Mouse (Mus musculus): Measurements from ENCODE around the gene Ifitm7. TPM values are rescaled to one million over a fixed set of nuclear protein-coding genes. Genes with fewer than 3 reads are reported as not detected.
A peak's percentile ranks its signal among the peaks of the same experiment; 100 is the strongest.
"Not testable (repeated sequence)": the region's sequence is repeated elsewhere in the genome, so short reads cannot be mapped to it uniquely, and the experiment has no call there.

Ifitm7 gene
- total RNA-seq, 2 experiments from 2014 or later = 1.4 to 1.7 TPM

DNA sequence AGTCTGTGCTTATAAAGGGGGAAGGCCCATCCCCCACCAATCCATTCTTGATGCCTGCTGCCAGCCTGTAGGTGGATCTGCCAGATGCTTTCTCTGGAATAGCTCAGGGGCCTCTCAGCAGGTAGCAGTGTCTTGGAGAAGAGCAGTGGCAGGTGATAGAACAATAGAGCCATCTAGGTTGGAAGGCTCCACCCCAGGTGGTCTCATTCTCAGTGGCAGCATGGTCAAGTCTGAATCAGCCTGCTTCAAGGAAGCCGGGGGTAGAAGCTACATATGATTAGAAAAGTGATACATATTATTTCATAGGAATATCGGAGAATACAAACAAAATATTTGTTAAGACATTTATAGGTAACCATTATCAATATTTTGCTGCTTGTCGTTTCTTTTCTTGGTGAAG lies 5.0 kb downstream of the Ifitm7 start:
- not testable (repeated sequence) for DNase-seq (ENCODE audit: low spot score in 2 of 2)

DNA sequence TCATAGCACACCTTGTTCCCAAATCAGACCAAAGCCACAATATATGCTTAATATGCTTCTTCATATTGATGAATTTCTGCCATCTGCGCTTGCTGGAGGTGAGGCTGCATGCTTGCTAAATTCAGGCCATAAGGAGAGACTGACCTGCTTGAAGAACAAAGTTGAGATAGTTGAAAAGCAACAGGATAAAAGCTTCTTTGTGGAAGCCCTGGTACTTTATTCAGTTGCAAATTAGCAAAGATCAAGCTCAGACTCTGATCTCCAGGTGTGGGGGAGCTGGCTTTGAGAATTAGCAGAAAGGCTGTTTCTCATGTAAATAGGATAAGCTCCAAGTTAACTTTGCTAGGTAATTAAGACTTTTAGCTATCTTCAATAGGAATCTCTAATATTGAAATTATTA lies 9.7 kb downstream of the Ifitm7 start:
- not testable (repeated sequence) for DNase-seq (ENCODE audit: low spot score in 2 of 2)

DNA sequence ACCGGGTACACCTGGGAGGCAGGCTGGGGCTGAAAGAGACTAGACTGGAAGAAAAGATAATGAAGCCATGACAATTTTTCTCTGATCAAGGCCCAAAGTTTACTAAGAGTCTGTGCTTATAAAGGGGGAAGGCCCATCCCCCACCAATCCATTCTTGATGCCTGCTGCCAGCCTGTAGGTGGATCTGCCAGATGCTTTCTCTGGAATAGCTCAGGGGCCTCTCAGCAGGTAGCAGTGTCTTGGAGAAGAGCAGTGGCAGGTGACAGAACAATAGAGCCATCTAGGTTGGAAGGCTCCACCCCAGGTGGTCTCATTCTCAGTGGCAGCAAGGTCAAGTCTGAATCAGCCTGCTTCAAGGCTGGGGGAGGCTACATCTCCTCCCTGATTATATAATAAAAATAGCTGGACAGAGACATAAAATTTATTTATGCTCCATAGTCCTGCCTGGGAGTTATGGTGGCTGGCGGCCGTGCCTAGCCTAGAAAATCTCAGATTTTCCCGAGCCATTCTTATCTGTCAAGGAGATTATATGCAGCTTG lies 10.3 kb downstream of the Ifitm7 start:
- DNase-seq (ENCODE audit: low spot score in 2 of 2) = not testable (repeated sequence)

DNA sequence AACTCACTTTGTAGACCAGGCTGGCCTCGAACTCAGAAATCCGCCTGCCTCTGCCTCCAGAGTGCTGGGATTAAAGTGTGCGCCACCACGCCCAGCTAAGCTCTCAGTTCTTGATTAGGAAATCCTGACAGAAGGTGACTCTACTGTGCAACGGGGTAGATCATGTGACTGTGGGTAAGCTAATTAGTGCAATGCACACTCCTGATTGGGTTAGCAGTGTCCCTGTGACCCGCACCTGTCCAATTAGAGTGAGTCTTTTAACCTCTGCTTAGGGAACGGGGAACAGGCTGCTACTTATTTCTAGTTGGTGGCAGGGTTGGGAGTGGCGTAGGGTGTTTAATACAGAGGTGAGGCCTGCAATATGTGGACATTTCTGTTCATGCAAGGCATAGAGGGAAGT lies 14.6 kb downstream of the Ifitm7 start:
- DNase-seq (ENCODE audit: low spot score in 2 of 2) = no peak

DNA sequence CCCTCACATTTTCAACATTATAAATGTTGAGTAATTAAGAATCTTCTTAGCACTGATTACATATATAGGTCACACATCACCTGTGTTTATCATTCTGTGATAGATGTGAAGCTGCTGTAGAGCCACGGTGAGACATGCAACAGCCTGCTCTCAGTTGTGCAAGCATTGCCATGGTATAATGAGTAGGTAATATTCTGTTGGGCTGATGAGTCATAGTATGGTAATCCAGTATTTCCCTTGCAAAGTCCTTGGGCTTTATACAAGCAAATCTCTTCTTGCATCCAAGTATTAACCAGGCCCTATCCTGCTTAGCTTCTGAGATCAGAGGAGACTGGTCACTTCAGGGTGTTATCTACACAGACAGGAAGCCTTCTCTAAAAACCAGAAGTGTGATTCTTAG lies 17.6 kb downstream of the Ifitm7 start:
- no peak for DNase-seq (ENCODE audit: low spot score in 2 of 2)

DNA sequence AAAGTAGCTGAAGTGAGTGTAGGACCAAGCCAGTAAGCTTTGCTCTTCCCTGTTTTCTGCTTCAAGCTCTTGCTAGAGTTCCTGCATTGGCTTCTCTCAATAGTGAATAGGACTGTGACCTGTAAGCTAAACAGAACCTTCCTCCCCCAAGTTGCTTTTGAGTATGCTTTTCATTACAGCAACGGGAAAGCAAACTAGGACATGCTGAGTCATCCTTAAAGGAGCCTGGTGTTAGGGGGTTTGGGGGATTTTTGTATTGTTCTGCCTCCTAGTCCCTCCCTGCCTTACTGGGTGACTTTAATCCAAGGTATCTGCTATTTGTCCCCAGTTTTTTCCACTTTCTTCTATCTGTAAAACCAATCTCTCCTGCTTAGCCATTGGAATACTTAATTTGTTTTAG lies 24.6 kb downstream of the Ifitm7 start:
- no peak for DNase-seq (ENCODE audit: low spot score in 2 of 2)

DNA sequence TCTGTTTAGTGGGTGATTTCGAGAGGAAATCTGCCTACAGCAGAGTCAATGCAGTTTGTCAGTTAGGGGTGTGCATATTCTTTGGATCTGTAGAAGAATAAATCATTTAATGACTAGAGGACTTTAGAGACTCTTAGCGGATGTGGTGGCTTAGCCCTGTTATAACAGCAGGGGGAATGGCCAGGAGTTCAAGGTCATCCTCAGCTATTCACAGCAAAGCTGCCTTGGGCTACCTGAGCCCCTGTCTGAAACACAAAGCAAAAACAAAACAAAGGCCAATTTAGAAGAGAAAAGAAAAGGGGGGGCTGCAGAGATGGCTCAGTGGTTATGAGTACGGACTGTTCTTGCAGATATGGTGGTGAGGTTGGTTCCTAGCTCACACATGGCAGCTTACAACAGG lies 35.4 kb downstream of the Ifitm7 start:
- DNase-seq (ENCODE audit: low spot score in 2 of 2) = no peak

DNA sequence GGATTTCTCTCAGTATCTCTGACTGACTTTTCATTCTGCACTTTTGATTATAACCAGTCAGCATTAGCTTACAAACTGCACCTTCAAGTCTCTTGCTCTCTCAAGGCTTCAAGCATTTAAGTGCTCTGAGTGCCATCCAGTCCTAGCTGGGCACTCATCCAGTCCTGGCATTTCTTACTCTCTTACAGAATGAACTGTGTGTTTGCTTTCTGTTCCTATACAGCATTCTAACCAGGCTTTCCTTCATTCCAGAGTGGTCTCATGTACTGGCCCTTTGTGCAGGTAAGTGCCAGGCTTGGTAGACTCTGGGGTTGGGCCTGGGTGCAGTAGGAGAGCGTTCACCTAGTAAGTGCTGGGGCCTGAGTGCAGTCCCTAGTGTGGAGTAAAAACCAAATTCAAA lies 40.4 kb downstream of the Ifitm7 start:
- DNase-seq (ENCODE audit: low spot score in 2 of 2) = no peak

DNA sequence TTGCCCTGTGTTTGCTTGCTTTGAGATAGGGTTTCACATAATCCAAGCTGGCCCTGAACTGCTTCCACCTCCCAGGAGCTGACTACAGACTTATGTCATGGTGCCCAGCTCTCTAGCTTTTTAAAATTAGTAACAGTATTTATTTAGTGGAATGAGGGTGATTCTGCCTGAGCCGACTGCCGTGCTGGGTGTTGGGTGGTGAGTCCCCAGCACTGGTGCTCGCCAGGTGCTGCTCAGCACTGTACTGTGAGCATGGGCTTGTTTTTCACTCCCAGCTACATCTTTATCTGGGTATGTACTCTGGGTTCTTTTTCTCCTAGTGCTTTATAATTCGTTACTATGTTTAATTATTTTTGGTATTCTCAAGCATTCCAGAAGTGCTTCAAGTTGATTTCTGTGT lies 41.5 kb downstream of the Ifitm7 start:
- no peak for DNase-seq (ENCODE audit: low spot score in 2 of 2)

DNA sequence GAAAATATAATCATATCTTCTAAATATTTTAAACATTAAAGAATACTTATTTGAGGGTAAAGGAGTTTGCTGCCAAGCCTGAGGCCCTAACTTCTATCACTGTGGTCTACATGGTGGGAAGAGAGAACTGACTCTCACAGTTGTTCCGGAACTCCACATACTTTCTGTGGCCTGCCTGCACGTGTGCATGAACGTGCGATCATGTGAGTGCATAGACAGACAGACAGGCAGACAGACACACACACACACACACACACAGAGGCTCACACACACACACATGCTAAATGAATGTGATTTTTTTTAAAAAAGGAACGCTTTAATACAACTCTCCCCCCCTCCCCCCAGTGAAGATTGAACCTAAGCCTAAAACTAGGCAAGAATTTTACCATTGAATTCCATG lies 41.9 kb downstream of the Ifitm7 start:
- no peak for DNase-seq (ENCODE audit: low spot score in 2 of 2)

DNA sequence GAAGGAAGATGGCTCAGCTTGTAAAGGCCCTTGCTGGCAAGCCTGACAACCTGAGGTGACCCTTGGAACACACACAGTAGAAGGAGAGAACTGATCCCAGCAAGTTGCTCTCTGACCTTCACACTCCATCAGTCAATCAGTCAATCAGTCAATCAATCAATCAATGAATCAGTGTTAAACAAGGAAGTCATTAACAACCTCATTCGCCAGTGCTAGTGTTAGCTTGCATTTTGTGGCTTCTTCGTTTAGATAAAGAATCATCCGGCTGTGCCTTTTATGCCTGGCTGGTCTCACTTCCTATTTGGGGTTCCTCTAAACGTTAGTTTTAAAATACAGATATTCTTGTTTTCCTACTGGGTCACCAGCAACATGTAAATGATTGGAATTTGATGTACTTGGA lies 42.5 kb downstream of the Ifitm7 start:
- no peak for DNase-seq (ENCODE audit: low spot score in 2 of 2)

DNA sequence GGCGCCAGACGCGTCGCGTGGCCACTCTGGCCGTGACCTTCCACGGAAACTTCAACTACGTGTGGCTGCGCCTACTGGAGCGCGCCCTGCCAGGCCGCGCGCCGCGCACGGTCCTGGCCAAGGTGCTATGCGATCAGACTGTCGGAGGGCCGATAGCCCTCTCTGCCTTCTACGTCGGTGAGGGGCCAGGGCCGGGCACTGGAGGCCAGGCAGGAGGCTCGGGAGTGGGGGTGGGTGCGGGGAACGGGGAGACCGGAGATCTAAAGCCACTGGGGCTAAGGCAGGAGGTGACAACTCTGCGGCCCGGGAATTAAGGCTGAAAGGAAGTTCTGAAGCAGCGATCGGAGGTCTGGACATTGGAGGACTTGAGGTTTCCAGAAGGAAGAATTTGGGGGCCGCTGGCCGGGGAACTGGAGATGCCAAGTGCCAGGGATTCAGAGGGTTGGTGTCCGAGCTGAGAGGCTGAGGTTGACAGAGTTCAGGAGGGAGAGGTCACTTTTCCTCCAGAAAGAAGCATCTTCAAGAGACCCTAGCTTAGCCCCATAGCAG lies 45.8 kb downstream of the Ifitm7 start:
- DNase-seq (ENCODE audit: low spot score in 2 of 2) = no peak

DNA sequence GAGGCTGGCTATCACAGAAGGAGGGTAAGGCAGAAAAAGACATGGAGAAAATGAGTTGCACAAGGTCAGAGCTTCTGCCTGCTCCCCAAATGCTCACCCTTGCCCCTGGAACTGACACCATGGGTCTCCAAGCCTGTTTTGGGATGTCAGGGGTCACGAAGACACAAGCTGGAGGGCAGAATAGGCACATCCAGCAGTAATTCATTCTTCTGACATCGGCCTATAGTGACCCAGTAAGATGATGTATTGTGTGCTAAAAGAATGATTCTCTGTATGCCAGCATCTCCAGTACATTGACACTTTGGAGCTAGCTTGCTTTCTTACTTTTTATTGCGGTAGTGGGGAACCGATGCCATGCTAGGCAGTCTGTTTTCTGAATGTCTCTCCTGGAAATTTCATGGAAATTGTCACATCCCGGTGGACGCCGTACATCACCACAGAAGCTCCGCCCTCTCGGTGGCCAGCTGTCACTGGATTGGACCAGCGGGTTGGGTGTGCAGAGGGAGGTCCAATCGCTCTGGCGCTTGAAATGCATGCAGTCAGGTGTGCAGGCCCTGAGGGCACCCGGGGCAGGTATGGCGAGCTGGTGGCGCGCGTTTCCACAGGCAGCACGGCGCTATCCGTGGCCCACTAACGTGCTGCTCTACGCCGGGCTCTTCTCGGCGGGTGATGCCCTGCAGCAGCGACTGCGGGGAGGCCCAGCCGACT lies 46.4 kb downstream of the Ifitm7 start:
- DNase-seq (ENCODE audit: low spot score in 2 of 2) = peak; percentile 74 to 81

Other genes with a start within 250 kb of the Ifitm7 start
- gene Rrn3, start 206.2 kb downstream of the Ifitm7 start, total RNA-seq (2021) = 10 to 100 TPM; 44.8 to 46.5 TPM
- 10 to 100 TPM; 91.3 to 94.8 TPM for gene Ntan1, start 168.0 kb downstream of the Ifitm7 start, total RNA-seq (2021)
- gene Pdxdc1, start 83.8 kb downstream of the Ifitm7 start, total RNA-seq (2021) = 10 to 100 TPM; 77.4 to 84.8 TPM
- gene Mpv17l, start 83.7 kb downstream of the Ifitm7 start, total RNA-seq (2021) = 10 to 100 TPM; 73.7 to 74.7 TPM
- gene 2900011O08Rik, start 284 bp downstream of the Ifitm7 start, total RNA-seq (2021) = 100 to 1,000 TPM; 271 to 281 TPM
- gene Nde1, start 176.4 kb upstream of the Ifitm7 start, total RNA-seq (2021) = 10 to 100 TPM; 25.8 to 26.5 TPM
- gene Marf1, start 176.5 kb upstream of the Ifitm7 start, total RNA-seq (2021) = 10 to 100 TPM; 43.6 to 45.2 TPM

All from layer of hippocampus, postnatal 10 days (tissue).